Mouse (Mus musculus) lung, adult 10 weeks (tissue): ENCODE measurements around the gene Perp. TPM values are rescaled to one million over a fixed set of nuclear protein-coding genes. Genes with fewer than 3 reads are reported as not detected.

ENCODE experiments used
- polyA plus RNA-seq: library from polyadenylated mRNA; stranded (reverse); fragments of 350-450 nt; fragmentation: Illumina TruSeq; extraction: RNeasy Lipid Tissue Mini Kit (QIAGEN cat#74804); gene quantifications from one replicate; pipeline ENCODE4 v1.2.3, GENCODE M21; 2014; ENCODE audit warnings: low read depth, low replicate concordance; ENCODE audit not compliant: insufficient read depth

Gene Perp
- polyA plus RNA-seq: 19.5 TPM

GRCm38 (mm10) chr10:18844441-18845286 lies at the start of gene Perp:
TSS of gene Perp (plus strand) at chr10:18845020.

Other genes with a start within 250 kb of the Perp start
- 1.0 TPM for gene Arfgef3, start 101.1 kb upstream of the Perp start, polyA plus RNA-seq
- not detected for gene Gm4922, start 58.2 kb upstream of the Perp start, polyA plus RNA-seq
- 6.4 TPM for gene Tnfaip3, start 170.6 kb downstream of the Perp start, polyA plus RNA-seq